Mouse (Mus musculus): ENCODE results near the gene Pygm. TPM values are rescaled to one million over a fixed set of nuclear protein-coding genes. Genes with fewer than 3 reads are reported as not detected.

The Pygm gene
- polyA plus RNA-seq, 1 experiment from 2014 or later, result 203 TPM

GRCm38 (mm10) chr19:6425595-6425994, 41.4 kb downstream of the Pygm start:
- Histone ChIP-seq H3K9ac (no peak overlapping the region), H3K4me1 (peaks cover 17% of the 10 kb centered on the region), H3K27ac (replicated peaks) (no peak overlapping the region), H3K4me2 (no peak overlapping the region), H3K36me3 (no peaks in the 10 kb centered on the region), H3K4me3 (no peak overlapping the region), H3K27me3 (replicated peaks) (peaks cover 98% of the 10 kb centered on the region), H3K9me3 (no peaks in the 10 kb centered on the region)
- 44% methylated on average over 5 of the region's 5 CpGs for WGBS
- ATAC-seq (ENCODE audit: extremely low read depth, insufficient number of reproducible peaks, low FRiP score, low TSS enrichment), result no peak

DNA sequence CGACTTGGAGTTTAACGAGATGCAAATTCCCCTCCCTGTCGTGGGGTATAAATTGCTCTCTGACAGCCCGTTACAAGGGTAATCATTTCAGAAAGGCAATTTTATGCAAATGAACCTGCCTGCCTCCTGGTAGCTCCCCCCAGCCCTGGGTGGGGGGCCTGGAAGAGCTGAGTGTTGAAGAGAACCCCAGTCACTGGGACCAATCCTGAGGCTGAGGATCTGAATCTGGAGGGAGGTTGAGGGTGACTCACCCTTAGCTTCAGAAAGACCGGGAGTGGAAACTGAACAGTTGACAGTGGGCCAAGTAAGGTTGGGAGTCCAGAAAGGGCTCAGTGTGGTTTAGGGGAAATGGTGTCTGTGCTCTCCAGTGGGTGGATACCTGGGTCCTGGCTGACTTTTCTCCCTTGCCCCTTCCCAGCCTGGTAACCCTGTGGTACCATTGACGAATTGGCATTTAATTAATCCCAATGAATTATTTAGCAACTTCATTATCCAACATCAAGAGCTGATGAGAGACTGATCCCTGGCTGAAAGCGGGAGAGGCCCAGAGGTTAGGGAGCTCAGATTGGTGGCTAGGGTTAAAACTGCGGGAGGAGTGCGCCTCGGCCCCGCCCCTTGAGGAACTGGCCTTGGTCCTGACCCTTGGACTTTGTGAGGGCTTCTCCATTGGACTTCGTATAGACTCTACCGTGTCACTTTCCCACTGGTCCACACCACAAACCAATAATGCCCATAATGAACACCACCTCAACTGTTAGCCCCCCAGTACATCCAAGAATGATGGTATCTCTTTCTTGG, 42.7 kb downstream of the Pygm start:
- H3K9ac ChIP-seq, result no peak overlapping the region
- no peak overlapping the region for H3K27ac ChIP-seq (replicated peaks)
- H3K4me3 ChIP-seq, result peak overlapping the region; percentile 42
- H3K4me1 ChIP-seq, result peaks cover 17% of the 10 kb centered on the region
- peaks cover 97% of the 10 kb centered on the region for H3K27me3 ChIP-seq (replicated peaks)
- ATAC-seq (ENCODE audit: extremely low read depth, insufficient number of reproducible peaks, low FRiP score, low TSS enrichment), result no peak
- H3K4me2 ChIP-seq, result no peak overlapping the region
- H3K36me3 ChIP-seq, result no peaks in the 10 kb centered on the region
- H3K9me3 ChIP-seq, result no peaks in the 10 kb centered on the region
- 21% methylated on average over 13 of the region's 13 CpGs for WGBS

- Histone ChIP-seq H3K4me1 (peaks cover 17% of the 10 kb centered on the region), H3K27ac (replicated peaks) (no peak overlapping the region), H3K4me2 (peak overlapping the region; percentile 63), H3K27me3 (replicated peaks) (peaks cover 99% of the 10 kb centered on the region), H3K9ac (no peak overlapping the region), H3K4me3 (peak overlapping the region; percentile 42), H3K36me3 (no peaks in the 10 kb centered on the region), H3K9me3 (no peaks in the 10 kb centered on the region)
- ATAC-seq (ENCODE audit: extremely low read depth, insufficient number of reproducible peaks, low FRiP score, low TSS enrichment), result no peak
- WGBS, result 1% methylated on average over 87 of the region's 94 CpGs
These were observed 43.6 kb downstream of the Pygm start for GRCm38 (mm10) chr19:6427653-6428434.

DNA sequence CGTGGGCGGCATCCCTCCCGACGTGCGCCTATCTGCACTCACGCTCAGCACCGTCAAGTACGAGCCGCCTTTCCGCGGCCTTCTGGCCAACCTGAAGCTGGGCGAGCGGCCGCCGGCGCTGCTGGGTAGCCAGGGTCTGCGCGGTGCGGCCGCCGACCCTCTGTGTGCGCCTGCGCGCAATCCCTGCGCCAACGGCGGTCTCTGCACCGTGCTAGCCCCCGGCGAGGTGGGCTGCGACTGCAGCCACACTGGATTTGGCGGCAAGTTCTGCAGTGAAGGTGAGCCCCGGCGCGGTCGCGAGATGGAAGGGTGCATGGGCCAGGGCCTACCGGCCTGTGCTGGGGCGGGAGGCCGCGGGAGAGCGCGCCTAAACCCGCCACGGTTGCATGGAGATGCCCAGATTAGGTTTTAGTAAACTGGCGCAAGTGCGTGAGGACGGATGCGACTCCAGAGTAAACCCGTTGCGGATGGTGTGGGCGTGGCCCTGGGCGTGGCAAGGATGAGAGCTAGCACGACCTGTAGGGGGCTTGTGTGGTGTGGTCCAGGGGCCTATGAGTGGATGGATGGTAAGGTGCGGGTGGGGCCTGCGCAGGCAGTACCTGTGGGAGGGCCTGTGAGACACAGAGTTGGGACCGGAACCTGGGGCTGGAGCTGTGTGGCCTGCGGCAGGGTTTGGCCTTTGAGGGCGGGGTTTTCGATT, 44.5 kb downstream of the Pygm start:
- H3K9me3 ChIP-seq, result no peaks in the 10 kb centered on the region
- H3K4me3 ChIP-seq, result peak overlapping the region; percentile 42
- peaks cover 17% of the 10 kb centered on the region for H3K4me1 ChIP-seq
- no peaks in the 10 kb centered on the region for H3K36me3 ChIP-seq
- under 1% methylated on average over 60 of the region's 60 CpGs for WGBS
- no peak for ATAC-seq (ENCODE audit: extremely low read depth, insufficient number of reproducible peaks, low FRiP score, low TSS enrichment)
- H3K9ac ChIP-seq, result no peak overlapping the region
- no peak overlapping the region for H3K27ac ChIP-seq (replicated peaks)
- H3K4me2 ChIP-seq, result peak overlapping the region; percentile 63
- H3K27me3 ChIP-seq (replicated peaks), result peaks cover 99% of the 10 kb centered on the region

GRCm38 (mm10) chr19:6443016-6443415, 58.8 kb downstream of the Pygm start:
- no peaks in the 10 kb centered on the region for H3K9me3 ChIP-seq
- no peak overlapping the region for H3K4me2 ChIP-seq
- 61% methylated on average over 10 of the region's 10 CpGs for WGBS
- no peak overlapping the region for H3K4me3 ChIP-seq
- peaks cover 3% of the 10 kb centered on the region; the same call in 1 of the 2 replicates for H3K4me1 ChIP-seq
- H3K27ac ChIP-seq (replicated peaks), result no peak overlapping the region
- H3K36me3 ChIP-seq, result no peaks in the 10 kb centered on the region
- no peak for ATAC-seq (ENCODE audit: extremely low read depth, insufficient number of reproducible peaks, low FRiP score, low TSS enrichment)
- no peak overlapping the region for H3K9ac ChIP-seq
- peaks cover 80% of the 10 kb centered on the region for H3K27me3 ChIP-seq (replicated peaks)

GRCm38 (mm10) chr19:6445761-6446423, 61.7 kb downstream of the Pygm start:
- H3K4me3 ChIP-seq, result no peak overlapping the region
- peaks cover 96% of the 10 kb centered on the region for H3K27me3 ChIP-seq (replicated peaks)
- no peak overlapping the region for H3K4me2 ChIP-seq
- WGBS, result 44% methylated on average over 10 of the region's 10 CpGs
- no peaks in the 10 kb centered on the region for H3K36me3 ChIP-seq
- no peak overlapping the region for H3K27ac ChIP-seq (replicated peaks)
- peaks cover 17% of the 10 kb centered on the region for H3K4me1 ChIP-seq
- H3K9me3 ChIP-seq, result no peaks in the 10 kb centered on the region
- H3K9ac ChIP-seq, result no peak overlapping the region
- no peak for ATAC-seq (ENCODE audit: extremely low read depth, insufficient number of reproducible peaks, low FRiP score, low TSS enrichment)

- WGBS, result 38% methylated on average over 7 of the region's 7 CpGs
- no peak overlapping the region for H3K9ac ChIP-seq
- no peaks in the 10 kb centered on the region for H3K36me3 ChIP-seq
- no peak overlapping the region for H3K4me3 ChIP-seq
- no peak overlapping the region for H3K4me2 ChIP-seq
- ATAC-seq (ENCODE audit: extremely low read depth, insufficient number of reproducible peaks, low FRiP score, low TSS enrichment), result no peak
- peaks cover 17% of the 10 kb centered on the region for H3K4me1 ChIP-seq
- peaks cover 91% of the 10 kb centered on the region for H3K27me3 ChIP-seq (replicated peaks)
- no peaks in the 10 kb centered on the region for H3K9me3 ChIP-seq
- no peak overlapping the region for H3K27ac ChIP-seq (replicated peaks)
These were observed 62.7 kb downstream of the Pygm start for GRCm38 (mm10) chr19:6446736-6447437.

Small RNAs within 50 kb of the gene (microRNA-seq; reads per million reads assigned to microRNA genes)
- not detected for gene Mir6989

Other genes with a start within 250 kb of the Pygm start
- not detected in 2 replicates for gene Batf2, start 243.4 kb upstream of the Pygm start, polyA plus RNA-seq (2015; fragmentation: Nextera tagmentation; extraction: Ambion mirVana)
- gene Arl2, start 242.9 kb upstream of the Pygm start, polyA plus RNA-seq (2015; fragmentation: Nextera tagmentation; extraction: Ambion mirVana), result 83.0 and 85.6 TPM in 2 replicates
- gene Majin, start 200.0 kb upstream of the Pygm start, polyA plus RNA-seq (2015; fragmentation: Nextera tagmentation; extraction: Ambion mirVana), result not detected in 2 replicates
- 0.34 TPM in 1 of 2 replicates, not detected in the other for gene Gpha2, start 158.0 kb upstream of the Pygm start, polyA plus RNA-seq (2015; fragmentation: Nextera tagmentation; extraction: Ambion mirVana)
- 20.7 and 21.2 TPM in 2 replicates for gene Ppp2r5b, start 148.5 kb upstream of the Pygm start, polyA plus RNA-seq (2015; fragmentation: Nextera tagmentation; extraction: Ambion mirVana)
- gene Atg2a, start 142.7 kb upstream of the Pygm start, polyA plus RNA-seq (2015; fragmentation: Nextera tagmentation; extraction: Ambion mirVana), result 6.5 and 7.1 TPM in 2 replicates
- 70.0 and 72.4 TPM in 2 replicates for gene Ehd1, start 107.7 kb upstream of the Pygm start, polyA plus RNA-seq (2015; fragmentation: Nextera tagmentation; extraction: Ambion mirVana)
- gene Cdc42bpg, start 77.9 kb upstream of the Pygm start, polyA plus RNA-seq (2015; fragmentation: Nextera tagmentation; extraction: Ambion mirVana), result 0.45 and 0.60 TPM in 2 replicates
- gene Men1, start 49.4 kb upstream of the Pygm start, polyA plus RNA-seq (2015; fragmentation: Nextera tagmentation; extraction: Ambion mirVana), result 46.9 and 48.1 TPM in 2 replicates
- gene Map4k2, start 43.3 kb upstream of the Pygm start, polyA plus RNA-seq (2015; fragmentation: Nextera tagmentation; extraction: Ambion mirVana), result 12.5 and 13.5 TPM in 2 replicates
- 89.2 and 89.7 TPM in 2 replicates for gene Sf1, start 20.7 kb upstream of the Pygm start, polyA plus RNA-seq (2015; fragmentation: Nextera tagmentation; extraction: Ambion mirVana)
- 38.4 and 53.6 TPM in 2 replicates for gene Rasgrp2, start 14.9 kb downstream of the Pygm start, polyA plus RNA-seq (2015; fragmentation: Nextera tagmentation; extraction: Ambion mirVana)
- gene Nrxn2, start 34.3 kb downstream of the Pygm start, polyA plus RNA-seq (2015; fragmentation: Nextera tagmentation; extraction: Ambion mirVana), result 0.52 and 0.70 TPM in 2 replicates
- not detected in 2 replicates for gene Slc22a12, start 158.6 kb downstream of the Pygm start, polyA plus RNA-seq (2015; fragmentation: Nextera tagmentation; extraction: Ambion mirVana)

All from heart, embryonic 13.5 days (tissue).